Mouse (Mus musculus) olfactory bulb, adult 2 months (tissue): Measurements from ENCODE around the gene Mgat4a.

Source experiments
- CTCF ChIP-seq: fragments of 200-500 bp; IDR thresholded peaks from 2 replicates; pipeline ENCODE4 v1.5.1; 2012; ENCODE audit warnings: low read depth, mild to moderate bottlenecking, low read length, moderate library complexity; ENCODE audit not compliant: insufficient read depth
- POLR2A ChIP-seq: fragments of 200-500 bp; IDR thresholded peaks from 2 replicates; pipeline ENCODE4 v1.6.1; 2012; ENCODE audit warnings: mild to moderate bottlenecking, low read depth, low read length, moderate library complexity; ENCODE audit not compliant: insufficient read depth

DNA sequence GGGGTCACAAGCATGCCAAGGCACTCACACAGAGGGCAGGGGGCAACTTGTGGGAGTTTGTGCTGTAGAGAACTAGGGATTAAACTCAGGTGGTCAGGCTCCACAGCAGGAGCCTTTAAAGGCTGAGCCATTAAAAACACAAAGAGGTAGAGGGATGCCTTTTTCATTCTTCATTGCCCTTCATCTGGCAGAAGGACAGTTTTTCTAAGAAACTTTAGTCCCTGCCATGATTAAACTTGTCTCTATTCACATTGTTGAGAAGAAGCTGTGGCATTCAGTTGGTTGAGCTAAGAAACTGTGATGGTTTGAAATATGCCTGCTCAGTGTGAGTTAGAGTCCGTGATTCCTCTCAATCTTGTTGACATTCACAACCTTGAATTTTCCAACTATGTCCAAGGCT, 2.2 kb upstream of the Mgat4a start:
- TF ChIP-seq POLR2A (no peak), CTCF (no peak)
